Mouse (Mus musculus) cerebellum, postnatal 4 days (tissue): Measurements from ENCODE around the gene Mau2.

Source experiments
- DNase-seq, 2 experiments: peaks; one replicate each; pipeline ENCODE4 v3.0.0; 2022; ENCODE audit warnings: low spot score in 2 of 2, mixed read lengths in 1 of 2

The Mau2 gene

GRCm38 (mm10) chr8:69974194-69974614 is 68.3 kb downstream of the Mau2 start:
- peak; percentile 78 to 92 for DNase-seq

DNA sequence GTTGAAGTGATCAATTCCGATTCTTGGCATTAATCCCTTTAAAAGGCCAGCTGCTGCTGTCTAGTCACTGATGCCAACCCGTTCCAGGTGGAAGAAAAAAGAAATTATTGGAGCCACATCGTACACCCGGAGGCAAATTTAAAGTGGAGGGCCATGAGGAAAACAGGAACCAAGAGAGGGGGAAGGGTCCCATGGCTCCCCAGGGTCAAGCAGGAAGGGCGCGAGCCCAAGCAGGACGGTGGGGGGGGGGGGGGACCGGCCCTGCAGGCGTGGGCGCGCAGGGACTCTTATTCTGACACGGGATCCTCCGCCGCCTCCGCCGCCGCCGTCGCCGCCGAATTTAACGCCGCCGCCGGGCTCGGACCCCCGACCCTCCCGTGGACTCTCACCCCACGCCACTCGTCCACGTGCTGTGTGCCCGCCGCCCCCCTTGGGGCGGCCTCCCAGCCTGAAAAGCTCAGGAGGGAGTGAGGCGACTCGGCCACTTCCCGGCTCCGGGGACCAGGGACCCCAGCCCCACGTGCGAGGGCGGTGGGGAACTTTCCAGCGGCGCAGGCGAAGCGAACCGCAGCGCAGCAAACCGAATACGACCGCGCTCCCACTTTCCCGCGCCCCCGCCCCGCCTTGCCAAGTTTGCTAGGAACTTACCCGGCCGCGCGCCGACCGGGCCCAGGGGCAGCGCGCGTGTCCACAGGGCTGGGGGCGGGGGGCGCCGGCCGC is 68.9 kb downstream of the Mau2 start:
- no peak for DNase-seq

DNA sequence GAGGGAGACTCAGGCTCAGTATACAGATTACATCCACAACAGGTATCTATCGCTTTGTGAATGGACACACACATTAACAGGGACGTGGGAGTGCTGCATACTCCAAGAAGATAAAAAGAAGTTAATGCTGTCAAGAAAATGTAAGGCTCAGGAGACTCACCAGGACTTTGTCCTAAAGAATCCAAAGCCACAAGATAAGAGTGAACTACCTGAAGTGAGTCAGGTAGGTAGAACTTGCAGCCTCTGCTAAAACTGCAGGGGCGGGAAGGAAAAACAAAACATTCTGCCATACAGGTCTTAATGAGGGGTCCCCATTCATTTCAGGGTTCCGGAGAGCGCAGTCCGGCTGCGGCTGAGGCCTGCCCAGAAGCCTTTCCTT is 69.5 kb downstream of the Mau2 start:
- no peak for DNase-seq

DNA sequence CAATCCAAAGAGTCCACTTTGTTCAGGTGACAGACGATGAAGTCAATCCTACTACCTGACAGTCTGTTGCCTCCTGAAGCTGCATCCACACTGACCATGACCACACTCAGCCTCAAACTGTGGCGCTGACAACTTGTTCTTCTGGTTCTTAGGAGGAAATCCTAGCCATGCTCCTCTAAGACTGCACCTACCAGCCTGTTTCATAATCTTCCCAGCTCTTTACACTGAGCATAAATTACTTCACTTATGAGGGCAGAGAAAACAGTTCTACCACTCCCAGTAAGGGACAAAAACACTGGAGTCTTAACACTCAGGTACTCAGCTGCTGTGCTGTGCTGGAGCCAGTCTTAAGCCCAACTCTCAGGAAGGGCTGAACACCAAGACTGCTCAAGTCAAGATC is 71.7 kb downstream of the Mau2 start:
- no peak for DNase-seq

DNA sequence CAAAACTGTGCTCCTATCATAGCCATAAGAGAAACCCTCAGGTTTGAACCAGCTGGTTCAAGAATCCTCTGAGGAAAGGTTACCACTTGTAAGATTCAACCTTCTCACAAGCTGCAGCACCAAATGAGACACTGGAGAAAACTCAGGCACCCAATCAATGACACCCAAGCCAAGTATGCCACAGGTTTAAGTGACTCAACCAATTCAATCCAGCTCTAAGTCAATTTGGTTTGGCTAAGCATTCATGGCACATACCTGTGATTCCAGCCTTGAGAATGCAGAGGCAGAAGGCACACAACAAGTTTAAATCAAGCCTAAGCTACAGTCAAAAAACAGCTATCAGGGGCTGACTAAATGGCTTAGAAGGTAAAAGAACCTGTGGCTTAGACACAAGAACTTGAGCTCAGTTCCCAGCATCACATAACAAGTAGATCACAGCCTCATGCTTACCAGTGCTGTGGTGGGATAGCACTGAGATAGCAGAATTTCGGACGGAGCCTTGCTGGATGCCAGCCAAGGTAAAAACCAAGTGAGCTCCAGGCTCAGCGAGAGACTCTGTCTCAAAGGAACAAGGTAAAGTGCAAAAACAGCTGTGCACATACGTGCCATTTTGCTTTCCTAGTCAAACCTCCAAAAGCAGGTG is 75.1 kb downstream of the Mau2 start:
- DNase-seq, result no peak
